Mouse (Mus musculus): ENCODE measurements around the gene Pawr.
"Not testable (repeated sequence)": the region's sequence is repeated elsewhere in the genome, so short reads cannot be mapped to it uniquely, and the experiment has no call there.

Pawr gene

GRCm38 (mm10) chr10:108313845-108314244 is 18.1 kb upstream of the Pawr start:
- DNase-seq (ENCODE audit: low read depth in 2 of 2, low spot score in 2 of 2): no peak

GRCm38 (mm10) chr10:108314396-108314795 is 17.5 kb upstream of the Pawr start:
- no peak for DNase-seq (ENCODE audit: low read depth in 2 of 2, low spot score in 2 of 2)

- DNase-seq (ENCODE audit: low read depth in 2 of 2, low spot score in 2 of 2): no peak
These were observed 16.7 kb upstream of the Pawr start for GRCm38 (mm10) chr10:108315236-108315635.

- DNase-seq (ENCODE audit: low read depth in 2 of 2, low spot score in 2 of 2): no peak
These were observed 3.6 kb upstream of the Pawr start for GRCm38 (mm10) chr10:108328356-108328755.

GRCm38 (mm10) chr10:108328983-108329382 is 2.9 kb upstream of the Pawr start:
- no peak for DNase-seq (ENCODE audit: low read depth in 2 of 2, low spot score in 2 of 2)

- DNase-seq (ENCODE audit: low read depth in 2 of 2, low spot score in 2 of 2): no peak
These were observed 2.1 kb upstream of the Pawr start for GRCm38 (mm10) chr10:108329771-108330170.

GRCm38 (mm10) chr10:108330964-108331363 is 957 bp upstream of the Pawr start:
- DNase-seq (ENCODE audit: low read depth in 2 of 2, low spot score in 2 of 2): no peak

- no peak for DNase-seq (ENCODE audit: low read depth in 2 of 2, low spot score in 2 of 2)
These were observed 935 bp downstream of the Pawr start for GRCm38 (mm10) chr10:108332571-108333541.

- DNase-seq (ENCODE audit: low read depth in 2 of 2, low spot score in 2 of 2): no peak
These were observed 1.7 kb downstream of the Pawr start for GRCm38 (mm10) chr10:108333642-108334041.

- DNase-seq (ENCODE audit: low read depth in 2 of 2, low spot score in 2 of 2): no peak
These were observed 2.2 kb downstream of the Pawr start for GRCm38 (mm10) chr10:108334096-108334495.

GRCm38 (mm10) chr10:108335736-108336292 is 3.9 kb downstream of the Pawr start:
- DNase-seq (ENCODE audit: low read depth in 2 of 2, low spot score in 2 of 2): no peak

GRCm38 (mm10) chr10:108336581-108336980 is 4.7 kb downstream of the Pawr start:
- DNase-seq (ENCODE audit: low read depth in 2 of 2, low spot score in 2 of 2): no peak

GRCm38 (mm10) chr10:108338055-108338961 is 6.4 kb downstream of the Pawr start:
- no peak for DNase-seq (ENCODE audit: low read depth in 2 of 2, low spot score in 2 of 2)

- DNase-seq (ENCODE audit: low read depth in 2 of 2, low spot score in 2 of 2): no peak
These were observed 7.2 kb downstream of the Pawr start for GRCm38 (mm10) chr10:108339118-108339517.

- no peak for DNase-seq (ENCODE audit: low read depth in 2 of 2, low spot score in 2 of 2)
These were observed 8.0 kb downstream of the Pawr start for GRCm38 (mm10) chr10:108339872-108340271.

GRCm38 (mm10) chr10:108343734-108344133 is 11.8 kb downstream of the Pawr start:
- DNase-seq (ENCODE audit: low read depth in 2 of 2, low spot score in 2 of 2): no peak

- DNase-seq (ENCODE audit: low read depth in 2 of 2, low spot score in 2 of 2): no peak
These were observed 13.2 kb downstream of the Pawr start for GRCm38 (mm10) chr10:108345123-108345522.

GRCm38 (mm10) chr10:108346301-108346700 is 14.4 kb downstream of the Pawr start:
- DNase-seq (ENCODE audit: low read depth in 2 of 2, low spot score in 2 of 2): not testable (repeated sequence)

- DNase-seq (ENCODE audit: low read depth in 2 of 2, low spot score in 2 of 2): no peak
These were observed 18.5 kb downstream of the Pawr start for GRCm38 (mm10) chr10:108350125-108351070.

GRCm38 (mm10) chr10:108352944-108353343 is 21.0 kb downstream of the Pawr start:
- no peak for DNase-seq (ENCODE audit: low read depth in 2 of 2, low spot score in 2 of 2)

All from CD8-positive naive resting alpha-beta T cell, adult 2 months (primary cell).